Mouse (Mus musculus): ENCODE results near the gene Aars2. TPM values are rescaled to one million over a fixed set of nuclear protein-coding genes. Genes with fewer than 3 reads are reported as not detected.

The Aars2 gene
- polyA plus RNA-seq, 1 experiment, result 43.9 TPM

DNA sequence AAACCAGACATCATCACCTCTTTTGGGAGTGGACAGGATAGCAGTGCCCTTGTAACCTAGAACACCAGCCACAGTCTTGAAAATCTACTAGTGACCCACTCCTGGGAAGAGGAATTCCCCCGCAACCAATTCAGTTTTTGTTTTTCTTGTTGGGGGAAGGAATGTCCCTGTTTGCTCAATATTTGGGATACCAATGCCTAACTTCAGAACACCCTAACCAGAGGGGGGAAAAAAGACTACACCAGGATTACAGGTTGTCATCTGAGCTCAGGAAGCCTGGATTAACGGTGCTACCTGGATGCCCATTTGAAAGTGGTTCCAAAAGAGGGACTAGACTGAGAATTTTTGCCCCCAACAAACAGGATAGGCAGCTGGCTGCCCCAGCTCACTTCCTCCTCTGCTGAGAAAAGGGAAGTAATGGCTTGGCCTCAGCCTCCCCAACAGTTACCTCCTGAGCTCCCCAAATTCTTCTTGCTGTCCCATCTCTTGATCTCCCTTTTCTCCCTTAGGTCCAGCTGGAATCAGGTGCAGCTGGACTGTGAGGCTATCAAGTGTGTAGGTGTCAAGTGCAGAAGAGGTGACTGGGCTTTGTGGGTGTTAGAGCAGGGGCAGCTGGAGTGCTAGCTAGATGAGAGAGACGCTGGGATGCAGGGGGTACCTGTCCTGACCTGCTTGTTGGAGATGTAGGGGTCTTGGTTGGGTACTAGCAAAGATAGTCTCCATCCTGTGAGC, 50.0 kb downstream of the Aars2 start:
- Histone ChIP-seq H3K4me3 (replicated peaks; ENCODE audit: insufficient read depth, low read depth, low read length) (peak overlapping the region; percentile 92), H3K27ac (ENCODE audit: insufficient read depth, low read length) (no peak overlapping the region), H3K4me1 (ENCODE audit: control insufficient read depth, insufficient read depth, low read length) (peaks cover 31% of the 10 kb centered on the region), H3K27me3 (ENCODE audit: control insufficient read depth, insufficient read depth, low read length) (no peaks in the 10 kb centered on the region)
- TF ChIP-seq POLR2A (IDR thresholded peaks at IDR 0.05; ENCODE audit: borderline replicate concordance, insufficient read depth, low read length), result no peak
- no peak for DNase-seq
- 52% methylated on average over 3 of the region's 3 CpGs for WGBS

DNA sequence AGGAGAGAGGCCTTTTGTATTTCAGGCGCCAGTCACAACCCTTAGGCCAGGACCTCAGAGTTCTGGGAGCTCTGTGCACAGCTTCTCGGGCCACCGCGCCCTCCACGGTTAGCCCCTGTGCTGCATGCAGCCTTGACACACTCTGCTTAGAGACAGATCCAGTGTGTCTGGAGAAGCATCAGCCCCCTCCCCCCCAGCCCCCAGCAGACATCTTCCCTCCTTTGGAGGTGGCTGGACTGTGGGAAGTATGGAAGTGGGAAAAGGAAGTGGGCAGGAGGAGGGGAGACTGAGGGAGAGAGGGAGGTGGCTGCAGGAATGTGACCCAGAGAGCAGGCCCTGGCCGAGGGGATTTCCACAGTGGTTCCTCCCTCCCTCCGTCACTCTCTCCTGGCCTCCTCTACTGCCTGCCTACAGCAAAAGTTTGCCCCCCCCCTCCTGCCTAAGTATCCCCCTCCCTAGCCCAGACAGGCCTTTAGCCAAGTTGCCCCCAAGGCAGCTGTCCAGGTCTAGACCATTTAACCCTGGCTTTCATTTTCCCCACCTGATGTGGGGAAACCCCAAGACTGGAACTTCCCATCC, 50.7 kb downstream of the Aars2 start:
- peaks cover 28% of the 10 kb centered on the region for H3K4me1 ChIP-seq (ENCODE audit: control insufficient read depth, insufficient read depth, low read length)
- H3K4me3 ChIP-seq (replicated peaks; ENCODE audit: insufficient read depth, low read depth, low read length), result peak overlapping the region; percentile 92
- no peak overlapping the region for H3K27ac ChIP-seq (ENCODE audit: insufficient read depth, low read length)
- TF ChIP-seq POLR2A (IDR thresholded peaks at IDR 0.05; ENCODE audit: borderline replicate concordance, insufficient read depth, low read length), result no peak
- no peak for TF ChIP-seq CTCF (IDR thresholded peaks at IDR 0.05; ENCODE audit: borderline replicate concordance, insufficient read depth, low read depth, low read length)
- 56% methylated on average over 7 of the region's 7 CpGs for WGBS
- no peak for DNase-seq
- no peaks in the 10 kb centered on the region for H3K27me3 ChIP-seq (ENCODE audit: control insufficient read depth, insufficient read depth, low read length)

DNA sequence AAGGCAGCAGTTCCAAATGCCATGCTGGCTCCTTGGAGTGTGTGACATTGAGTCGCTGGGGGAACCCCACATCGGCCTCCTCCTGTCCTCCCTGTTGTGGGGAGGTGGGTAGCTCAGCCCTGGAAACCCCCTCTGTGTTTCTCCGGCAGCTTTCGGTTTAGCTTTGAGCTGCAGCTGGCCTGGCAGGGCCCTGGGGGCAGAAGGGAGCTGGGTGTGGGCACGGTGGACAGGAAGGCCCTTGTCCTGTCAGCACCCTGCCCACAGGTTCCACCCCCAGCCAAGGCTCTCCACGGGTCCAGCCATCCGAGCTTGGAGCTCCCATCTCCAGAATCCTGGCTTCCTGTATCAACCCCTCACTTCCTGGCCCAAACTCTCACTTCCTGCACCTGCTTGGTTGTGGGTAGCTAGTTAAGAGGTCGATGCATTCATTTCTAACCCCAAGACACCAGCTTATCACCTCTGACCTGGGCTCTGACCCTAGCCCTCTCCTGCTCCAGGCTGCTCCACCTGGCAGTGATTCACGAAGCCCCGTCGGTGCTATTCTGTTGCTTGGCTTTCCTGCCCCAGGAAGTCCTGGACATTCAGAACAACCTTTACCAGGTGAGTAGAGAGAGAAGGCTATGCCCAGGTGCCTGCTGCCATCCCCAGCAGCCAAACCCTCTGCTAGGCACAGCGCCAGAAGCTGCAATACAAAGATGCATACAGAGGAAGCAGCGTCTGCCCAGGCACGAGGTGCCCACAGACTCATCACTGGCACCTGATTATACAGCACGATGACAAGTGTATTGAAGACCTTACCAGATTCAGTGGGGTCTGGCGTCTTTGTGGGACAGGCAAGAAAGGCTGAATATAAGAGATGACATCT, 51.6 kb downstream of the Aars2 start:
- DNase-seq, result no peak
- H3K27me3 ChIP-seq (ENCODE audit: control insufficient read depth, insufficient read depth, low read length), result no peaks in the 10 kb centered on the region
- H3K4me1 ChIP-seq (ENCODE audit: control insufficient read depth, insufficient read depth, low read length), result peaks cover 28% of the 10 kb centered on the region
- no peak overlapping the region for H3K4me3 ChIP-seq (replicated peaks; ENCODE audit: insufficient read depth, low read depth, low read length)
- TF ChIP-seq POLR2A (IDR thresholded peaks at IDR 0.05; ENCODE audit: borderline replicate concordance, insufficient read depth, low read length) (no peak), CTCF (IDR thresholded peaks at IDR 0.05; ENCODE audit: borderline replicate concordance, insufficient read depth, low read depth, low read length) (no peak)
- WGBS, result 36% methylated on average over 16 of the region's 16 CpGs
- no peak overlapping the region for H3K27ac ChIP-seq (ENCODE audit: insufficient read depth, low read length)

DNA sequence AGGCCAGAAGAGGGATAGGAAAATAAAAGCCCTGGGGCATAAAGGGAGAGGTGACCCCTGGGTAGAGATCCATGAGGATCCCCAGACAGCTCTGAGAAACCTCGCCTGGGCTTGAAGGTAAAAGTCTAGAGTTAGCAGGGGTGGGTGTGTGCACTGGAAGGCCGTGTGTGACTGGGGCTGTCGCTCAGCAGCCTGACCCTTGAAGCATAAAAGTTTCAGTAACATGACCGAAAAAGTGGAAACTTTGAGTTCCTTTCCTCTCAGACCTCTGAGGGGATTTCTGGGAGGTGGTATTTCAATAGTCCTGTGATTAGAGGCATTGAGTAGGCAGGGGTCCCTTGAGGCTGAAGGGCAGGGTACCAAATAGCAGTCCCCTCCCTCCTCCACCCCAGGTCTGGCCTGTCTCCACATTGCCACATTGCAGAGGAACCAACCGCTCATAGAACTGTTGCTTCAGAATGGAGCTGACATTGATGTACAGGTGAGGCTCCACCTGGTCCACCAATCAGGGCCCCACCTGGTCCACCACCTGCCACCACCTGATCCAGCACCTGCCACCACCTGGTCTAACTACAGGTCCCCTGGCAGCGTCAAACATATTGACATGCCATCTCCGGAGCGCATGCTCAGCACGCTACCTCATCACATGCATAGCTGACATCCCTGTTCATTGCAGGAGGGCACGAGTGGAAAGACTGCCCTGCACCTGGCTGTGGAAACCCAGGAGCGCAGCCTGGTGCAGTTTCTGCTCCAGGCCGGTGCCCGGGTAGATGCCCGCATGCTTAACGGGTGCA, 53.3 kb downstream of the Aars2 start:
- Histone ChIP-seq H3K4me3 (replicated peaks; ENCODE audit: insufficient read depth, low read depth, low read length) (no peak overlapping the region), H3K27me3 (ENCODE audit: control insufficient read depth, insufficient read depth, low read length) (no peaks in the 10 kb centered on the region), H3K27ac (ENCODE audit: insufficient read depth, low read length) (peak overlapping the region; percentile 35; the same call in 1 of the 2 replicates), H3K4me1 (ENCODE audit: control insufficient read depth, insufficient read depth, low read length) (peaks cover 31% of the 10 kb centered on the region)
- TF ChIP-seq CTCF (IDR thresholded peaks at IDR 0.05; ENCODE audit: borderline replicate concordance, insufficient read depth, low read depth, low read length) (no peak), POLR2A (IDR thresholded peaks at IDR 0.05; ENCODE audit: borderline replicate concordance, insufficient read depth, low read length) (no peak)
- peak; percentile 60 to 68 for DNase-seq
- WGBS, result 36% methylated on average over 15 of the region's 15 CpGs

DNA sequence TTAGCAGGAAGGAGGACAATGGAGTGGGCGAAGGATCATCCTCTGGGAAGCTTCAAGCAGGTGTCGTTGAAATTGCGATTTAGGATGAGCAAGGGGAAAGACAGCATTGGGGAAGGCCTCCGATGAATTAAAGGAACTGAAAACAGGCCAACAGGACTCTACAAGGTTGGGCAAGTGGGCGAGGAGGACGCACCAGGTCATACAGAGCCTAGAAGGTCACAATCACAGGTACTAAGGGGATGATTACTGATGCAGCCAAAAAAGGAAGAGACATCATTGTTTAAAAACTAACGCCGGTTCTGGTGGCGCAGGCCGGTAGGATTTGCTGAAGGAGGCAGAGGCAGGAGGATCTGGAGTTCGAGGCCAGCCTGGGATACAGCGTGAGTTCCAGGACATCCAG, 56.6 kb downstream of the Aars2 start:
- WGBS, result 74% methylated on average over 12 of the region's 12 CpGs

DNA sequence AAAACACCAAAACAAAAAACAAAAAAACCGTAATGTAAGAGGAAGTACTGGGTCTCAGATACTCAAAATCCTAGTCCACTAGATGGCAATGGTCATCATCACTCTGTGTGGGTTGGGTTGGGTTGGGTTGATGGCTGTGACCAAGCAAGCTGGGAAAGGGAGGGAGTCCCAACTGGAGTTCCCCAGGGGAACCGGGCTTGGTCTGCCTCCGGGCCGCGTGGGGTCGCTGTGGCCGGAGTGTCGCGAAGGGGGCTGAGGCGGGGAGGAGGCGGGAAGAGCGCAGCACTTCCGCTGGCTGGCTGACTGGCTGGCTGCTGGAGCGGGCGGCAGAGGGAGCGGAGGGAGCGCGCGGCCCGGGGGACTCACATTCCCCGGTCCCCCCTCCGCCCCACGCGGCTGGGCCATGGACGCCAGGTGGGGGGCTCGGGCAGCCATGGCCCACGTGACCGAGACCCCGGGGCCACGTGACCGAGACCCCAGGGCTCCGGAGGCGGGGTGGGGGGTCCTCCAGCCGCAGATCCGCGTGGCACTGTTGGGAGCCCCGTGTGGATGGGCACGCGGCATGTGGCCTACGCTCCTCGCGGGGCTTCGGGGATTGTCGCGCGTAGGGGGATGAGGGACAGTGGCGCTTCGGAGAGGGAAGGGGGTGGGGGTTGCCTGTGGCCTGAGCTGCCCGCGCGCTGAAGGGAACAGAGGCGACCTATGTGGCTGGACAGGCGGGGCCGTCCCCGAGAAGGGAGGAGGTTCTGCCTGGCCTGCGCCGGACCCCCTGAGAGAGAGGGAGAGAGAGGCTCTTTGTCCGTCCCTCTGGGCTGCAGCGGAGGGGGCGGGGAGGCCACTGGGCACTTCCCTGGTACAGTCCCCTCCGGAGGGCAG, 57.3 kb downstream of the Aars2 start, which contains the start of gene Slc35b2:
Gene Slc35b2 (plus strand): TSS at position 220 of the 876 bp plus-strand sequence.
- DNase-seq, result peak; percentile 93 to 94

More for the DNA sequence above, 56.6 kb downstream of the Aars2 start:
- Histone ChIP-seq H3K4me3 (replicated peaks; ENCODE audit: insufficient read depth, low read depth, low read length) (no peak overlapping the region), H3K27me3 (ENCODE audit: control insufficient read depth, insufficient read depth, low read length) (no peaks in the 10 kb centered on the region), H3K4me1 (ENCODE audit: control insufficient read depth, insufficient read depth, low read length) (peaks cover 24% of the 10 kb centered on the region), H3K27ac (ENCODE audit: insufficient read depth, low read length) (no peak overlapping the region)
- DNase-seq, result no peak
- TF ChIP-seq POLR2A (IDR thresholded peaks at IDR 0.05; ENCODE audit: borderline replicate concordance, insufficient read depth, low read length) (no peak), CTCF (IDR thresholded peaks at IDR 0.05; ENCODE audit: borderline replicate concordance, insufficient read depth, low read depth, low read length) (no peak)

More for the DNA sequence above, 57.3 kb downstream of the Aars2 start, which contains the start of gene Slc35b2:
- peak within 1 kb of the TSS; percentile 74 for H3K4me3 ChIP-seq (replicated peaks; ENCODE audit: insufficient read depth, low read depth, low read length)
- TF ChIP-seq POLR2A (IDR thresholded peaks at IDR 0.05; ENCODE audit: borderline replicate concordance, insufficient read depth, low read length) (peak; percentile 84), CTCF (IDR thresholded peaks at IDR 0.05; ENCODE audit: borderline replicate concordance, insufficient read depth, low read depth, low read length) (peak; percentile 84)
- under 1% methylated on average over 59 of the region's 61 CpGs for WGBS
- H3K4me1 ChIP-seq (ENCODE audit: control insufficient read depth, insufficient read depth, low read length), result peaks cover 22% of the 10 kb centered on the region
- H3K27me3 ChIP-seq (ENCODE audit: control insufficient read depth, insufficient read depth, low read length), result no peaks in the 10 kb centered on the region
- peak within 1 kb of the TSS; percentile 56 for H3K27ac ChIP-seq (ENCODE audit: insufficient read depth, low read length)
